ENCODE assay signal across 8 mouse cellular contexts in the genomic region with DNA sequence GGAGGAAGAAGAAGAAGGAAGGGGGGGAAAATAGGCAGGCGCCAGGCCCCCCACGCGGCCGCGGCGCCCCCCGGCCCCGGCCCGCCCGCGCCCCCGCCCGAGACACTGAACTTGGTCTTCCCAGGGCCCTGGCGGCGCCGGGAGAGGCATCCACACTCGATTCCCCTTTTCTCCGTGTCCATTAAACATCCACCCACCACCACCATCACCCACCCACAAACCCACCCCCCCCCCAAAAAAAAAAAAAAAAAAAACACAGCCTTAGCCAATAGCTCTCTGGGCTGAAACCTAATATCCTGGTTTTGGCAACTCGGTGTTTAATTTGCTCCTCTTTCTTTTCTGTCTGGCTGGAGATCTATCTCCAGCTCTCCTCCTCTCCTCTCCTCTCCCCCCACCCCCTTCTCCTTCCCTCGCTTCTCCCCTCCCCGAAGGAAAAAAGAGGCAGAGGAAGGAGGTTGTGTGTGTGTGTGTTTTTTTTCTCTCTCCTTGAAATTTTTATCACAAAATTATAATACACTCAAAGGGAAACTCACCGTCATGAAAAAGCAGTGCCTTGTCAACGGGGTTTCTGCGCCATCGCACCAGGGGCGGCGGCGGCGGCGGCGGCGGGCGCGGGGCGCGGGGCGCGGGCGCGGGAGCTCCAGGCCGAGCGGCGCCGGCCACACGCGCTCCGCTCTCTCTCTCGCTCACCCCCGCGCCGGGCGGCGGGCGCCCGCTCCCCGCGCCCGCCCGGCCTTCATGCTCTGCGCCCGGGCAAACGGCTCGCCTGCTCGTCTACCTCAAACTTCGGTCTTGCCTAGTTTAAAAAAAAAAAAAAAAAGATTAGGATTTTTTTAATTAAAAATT. TPM values are rescaled to one million over a fixed set of nuclear protein-coding genes. Genes with fewer than 3 reads are reported as not detected.
DNase-seq lines count a peak whose midpoint lies in the region; ATAC-seq and TF ChIP-seq lines count a peak whose summit lies in the region.

Gene Bicral, minus strand, starts transcription at position 580 of the 846 bp plus-strand sequence.

- peak within 1 kb of the TSS; percentile 69 for H3K4me3 ChIP-seq in ES-Bruce4 (ENCODE audit: low read depth, low read length)
- peak within 1 kb of the TSS; percentile 80 for H3K4me3 ChIP-seq in forebrain, embryonic 13.5 days
- H3K4me3 ChIP-seq in heart, postnatal 0 days (ENCODE audit: low read depth, low read length) = peak within 1 kb of the TSS; percentile 86
- H3K4me3 ChIP-seq in lung, adult 2 months (replicated peaks; ENCODE audit: extremely low read depth, low read depth, low read length) = peak within 1 kb of the TSS; percentile 100
- peak within 1 kb of the TSS; percentile 92 for H3K4me3 ChIP-seq in neural tube, embryonic 15.5 days (replicated peaks)

- H3K9ac ChIP-seq in ES-Bruce4 (ENCODE audit: low read depth, poor library complexity, severe bottlenecking) = peak within 1 kb of the TSS; percentile 98
- peak within 1 kb of the TSS; percentile 99 for H3K9ac ChIP-seq in forebrain, embryonic 13.5 days
- H3K9ac ChIP-seq in heart, postnatal 0 days (replicated peaks; ENCODE audit: low read depth, low read length) = peak within 1 kb of the TSS; percentile 99
- peak within 1 kb of the TSS; percentile 100 for H3K9ac ChIP-seq in neural tube, embryonic 15.5 days (replicated peaks)

- no peaks in the 10 kb centered on the region for H3K27me3 ChIP-seq in ES-Bruce4 (ENCODE audit: control insufficient read depth, insufficient read depth, low read length, poor library complexity, severe bottlenecking)
- H3K27me3 ChIP-seq in forebrain, embryonic 13.5 days = no peaks in the 10 kb centered on the region
- no peaks in the 10 kb centered on the region for H3K27me3 ChIP-seq in heart, postnatal 0 days (ENCODE audit: control insufficient read depth, insufficient read depth, low read length)
- H3K27me3 ChIP-seq in neural tube, embryonic 15.5 days (replicated peaks) = no peaks in the 10 kb centered on the region

- H3K36me3 ChIP-seq in ES-Bruce4 (ENCODE audit: control insufficient read depth, insufficient read depth, low read length, poor library complexity, severe bottlenecking) = no peaks in the 10 kb centered on the region
- H3K36me3 ChIP-seq in forebrain, embryonic 13.5 days (ENCODE audit: poor library complexity, severe bottlenecking) = no peaks in the 10 kb centered on the region
- no peaks in the 10 kb centered on the region for H3K36me3 ChIP-seq in heart, postnatal 0 days (replicated peaks; ENCODE audit: control insufficient read depth, insufficient read depth, low read length)
- no peaks in the 10 kb centered on the region for H3K36me3 ChIP-seq in neural tube, embryonic 15.5 days

- no peaks in the 10 kb centered on the region for H3K9me3 ChIP-seq in ES-Bruce4 (replicated peaks; ENCODE audit: control insufficient read depth, insufficient read depth, low read length, poor library complexity, severe bottlenecking)
- H3K9me3 ChIP-seq in forebrain, embryonic 13.5 days (replicated peaks) = no peaks in the 10 kb centered on the region
- no peaks in the 10 kb centered on the region for H3K9me3 ChIP-seq in heart, postnatal 0 days (replicated peaks; ENCODE audit: control insufficient read depth, low read length)
- no peaks in the 10 kb centered on the region for H3K9me3 ChIP-seq in neural tube, embryonic 15.5 days (replicated peaks)

- peak; percentile 62 for DNase-seq in brain, embryonic 18.5 days (ENCODE audit: low read depth, low spot score)
- DNase-seq in heart, postnatal 0 days (ENCODE audit: low spot score) = peak; percentile 85
- peak; percentile 57 to 86 for DNase-seq in kidney, postnatal 36 days
- DNase-seq in lung, adult 2 months = peak; percentile 70
- DNase-seq in testis, postnatal 10 days (ENCODE audit: low spot score) = peak; percentile 89

- WGBS in forebrain, embryonic 13.5 days = under 1% methylated on average over 51 of the region's 65 CpGs
- WGBS in heart, postnatal 0 days = 1% methylated on average over 60 of the region's 65 CpGs
- 1% methylated on average over 64 of the region's 65 CpGs for WGBS in lung, adult 2 months
- WGBS in neural tube, embryonic 15.5 days = under 1% methylated on average over 45 of the region's 65 CpGs

- peak within 1 kb of the TSS; percentile 89 for H3K27ac ChIP-seq in ES-Bruce4 (ENCODE audit: insufficient read depth, low read length)
- peak within 1 kb of the TSS; percentile 100 for H3K27ac ChIP-seq in forebrain, embryonic 13.5 days
- H3K27ac ChIP-seq in heart, postnatal 0 days (ENCODE audit: low read depth) = peak within 1 kb of the TSS; percentile 99
- peak within 1 kb of the TSS; percentile 100 for H3K27ac ChIP-seq in neural tube, embryonic 15.5 days (replicated peaks)

- no peak for TF ChIP-seq CTCF in ES-Bruce4 (IDR thresholded peaks at IDR 0.05; ENCODE audit: low read depth, low read length)
- TF ChIP-seq CTCF in heart, postnatal 0 days (IDR thresholded peaks at IDR 0.05; ENCODE audit: low read depth) = no peak
- TF ChIP-seq CTCF in lung, adult 2 months (IDR thresholded peaks at IDR 0.05; ENCODE audit: insufficient read depth, low read length) = no peak

- TF ChIP-seq EP300 in ES-Bruce4 (IDR thresholded peaks at IDR 0.05; ENCODE audit: insufficient read depth, low read depth, low read length) = no peak
- TF ChIP-seq EP300 in heart, postnatal 0 days (IDR thresholded peaks at IDR 0.05; ENCODE audit: low read depth) = no peak; the same call in 1 of the 2 replicates

- H3K4me1 ChIP-seq in ES-Bruce4 (ENCODE audit: control insufficient read depth, insufficient read depth, low read length) = no peaks in the 10 kb centered on the region
- peaks cover 51% of the 10 kb centered on the region for H3K4me1 ChIP-seq in forebrain, embryonic 13.5 days
- H3K4me1 ChIP-seq in heart, postnatal 0 days (ENCODE audit: control insufficient read depth, insufficient read depth) = peaks cover 15% of the 10 kb centered on the region
- peaks cover 18% of the 10 kb centered on the region for H3K4me1 ChIP-seq in lung, adult 2 months (ENCODE audit: control insufficient read depth, insufficient read depth, low read length)
- peaks cover 37% of the 10 kb centered on the region for H3K4me1 ChIP-seq in neural tube, embryonic 15.5 days

- no peak for TF ChIP-seq POLR2A in ES-Bruce4 (IDR thresholded peaks at IDR 0.05; ENCODE audit: insufficient read depth, low read length)
- TF ChIP-seq POLR2A in lung, adult 2 months (IDR thresholded peaks at IDR 0.05; ENCODE audit: borderline replicate concordance, extremely low read depth, low read depth, low read length) = 0 out of 2 replicates have a peak, but pooled peaks have one; percentile 2

- H3K4me2 ChIP-seq in forebrain, embryonic 13.5 days = peak within 1 kb of the TSS; percentile 74
- peak within 1 kb of the TSS; percentile 80 for H3K4me2 ChIP-seq in heart, postnatal 0 days (ENCODE audit: low read depth, low read length)
- H3K4me2 ChIP-seq in neural tube, embryonic 15.5 days = peak within 1 kb of the TSS; percentile 64

- peak; percentile 72 for ATAC-seq in forebrain, embryonic 13.5 days
- ATAC-seq in heart, postnatal 0 days (ENCODE audit: insufficient read depth, low read depth) = peak; percentile 18
- ATAC-seq in neural tube, embryonic 15.5 days (ENCODE audit: low FRiP score) = peak; percentile 79

RNA-seq across cellular contexts. Expression of gene Bicral, which starts in this region (rescaled TPM):
- polyA plus RNA-seq in ES-Bruce4 (2011; ENCODE audit: insufficient read depth, insufficient read length, low read depth, missing spikeins) = 24.2 and 26.7 TPM in 2 replicates
- polyA plus RNA-seq in forebrain, embryonic 13.5 days (2015; fragmentation: Nextera tagmentation; extraction: Ambion mirVana) = 5.2 and 5.8 TPM in 2 replicates
- total RNA-seq in heart, postnatal 0 days (2014; rRNA removed; ENCODE audit: low replicate concordance) = 3.6 and 17.2 TPM in 2 replicates
- polyA plus RNA-seq in heart, postnatal 0 days (2015; fragmentation: Nextera tagmentation; extraction: Ambion mirVana) = 1.8 and 2.3 TPM in 2 replicates
- 11.8 and 16.3 TPM in 2 replicates for polyA plus RNA-seq in lung, adult 2 months (2012; rRNA removed)
- polyA plus RNA-seq in neural tube, embryonic 15.5 days (2015; fragmentation: Nextera tagmentation; extraction: Ambion mirVana) = 6.6 and 8.3 TPM in 2 replicates

Comparison
In these comparisons a context has a peak if more than half of its experiments do, and no peak if none do; other contexts are left out.
1. Peak in every context shown above with its lines: DNase-seq, ATAC-seq, H3K4me3 ChIP-seq and H3K27ac ChIP-seq.
2. ATAC-seq: peak in every context shown above with its lines; median percentile 79 in neural tube, embryonic 15.5 days; 72 in forebrain, embryonic 13.5 days; 18 in heart, postnatal 0 days.